Mouse (Mus musculus) spleen, postnatal 10 days (tissue): Measurements from ENCODE around the gene Hspb7.

Source experiments
- DNase-seq, 2 experiments: peaks; one replicate each; pipeline ENCODE4 v3.0.0; 2021 to 2022; ENCODE audit warnings: low spot score in 2 of 2

Gene Hspb7

GRCm38 (mm10) chr4:141444451-141445327 lies 24.1 kb downstream of the Hspb7 start, which contains the start of gene Zbtb17:
Zbtb17 (plus strand) TSS chr4:141444654.
- DNase-seq: peak; percentile 88 to 93

- DNase-seq: no peak
These were observed 24.7 kb downstream of the Hspb7 start for GRCm38 (mm10) chr4:141445328-141445720.

GRCm38 (mm10) chr4:141446211-141446610 lies 25.6 kb downstream of the Hspb7 start:
- no peak for DNase-seq

- no peak for DNase-seq
These were observed 30.7 kb downstream of the Hspb7 start for GRCm38 (mm10) chr4:141451251-141451650.

GRCm38 (mm10) chr4:141451916-141452450 lies 31.4 kb downstream of the Hspb7 start:
- no peak for DNase-seq

- DNase-seq: no peak
These were observed 34.2 kb downstream of the Hspb7 start for GRCm38 (mm10) chr4:141454581-141455350.

- no peak for DNase-seq
These were observed 34.9 kb downstream of the Hspb7 start for GRCm38 (mm10) chr4:141455526-141455925.

- no peak for DNase-seq
These were observed 35.8 kb downstream of the Hspb7 start for GRCm38 (mm10) chr4:141456193-141456938.

- no peak for DNase-seq
These were observed 37.7 kb downstream of the Hspb7 start for GRCm38 (mm10) chr4:141458236-141458635.

- no peak for DNase-seq
These were observed 38.3 kb downstream of the Hspb7 start for GRCm38 (mm10) chr4:141458888-141459287.

GRCm38 (mm10) chr4:141459766-141460165 lies 39.2 kb downstream of the Hspb7 start:
- no peak for DNase-seq

- no peak for DNase-seq
These were observed 39.9 kb downstream of the Hspb7 start for GRCm38 (mm10) chr4:141460481-141460880.

GRCm38 (mm10) chr4:141461088-141461487 lies 40.5 kb downstream of the Hspb7 start:
- DNase-seq: no peak

GRCm38 (mm10) chr4:141461576-141461975 lies 41.0 kb downstream of the Hspb7 start:
- DNase-seq: no peak

GRCm38 (mm10) chr4:141463472-141463871 lies 42.9 kb downstream of the Hspb7 start:
- no peak for DNase-seq

GRCm38 (mm10) chr4:141464722-141465121 lies 44.1 kb downstream of the Hspb7 start:
- no peak for DNase-seq

GRCm38 (mm10) chr4:141465512-141466288 lies 45.1 kb downstream of the Hspb7 start:
- no peak for DNase-seq

- DNase-seq: no peak
These were observed 45.8 kb downstream of the Hspb7 start for GRCm38 (mm10) chr4:141466289-141466795.

GRCm38 (mm10) chr4:141466844-141467580 lies 46.4 kb downstream of the Hspb7 start:
- DNase-seq: no peak

- no peak for DNase-seq
These were observed 47.0 kb downstream of the Hspb7 start for GRCm38 (mm10) chr4:141467581-141467927.
